8 mouse cellular contexts compared by ENCODE assay signal in genomic region chr2:156065099-156066041, GRCm38 (mm10). TPM values are rescaled to one million over a fixed set of nuclear protein-coding genes. Genes with fewer than 3 reads are reported as not detected.
A peak's percentile ranks its signal among the peaks of the same experiment; 100 is the strongest.
DNase-seq lines count a peak whose midpoint lies in the region; ATAC-seq lines count a peak whose summit lies in the region.

Spag4 (plus strand) TSS chr2:156065175.

- intact Hi-C loops in left cerebral cortex, postnatal 14 days (cut with DNase I) = no loop called here

- peaks cover 31% of the 10 kb centered on the region for H3K36me3 ChIP-seq in hindbrain, embryonic 12.5 days

- H3K9ac ChIP-seq in hindbrain, embryonic 12.5 days = peak within 1 kb of the TSS; percentile 74

- peak; percentile 90 for DNase-seq in ZHBTc4 (ENCODE audit: low read depth, low spot score)
- peak; percentile 64 for DNase-seq in cerebellum, adult 9-11 months
- DNase-seq in left cerebral cortex, postnatal 14 days (ENCODE audit: low spot score in 2 of 2) = peak; percentile 60 to 64
- peak; percentile 49 to 70 for DNase-seq in right cerebral cortex, adult 2 months (ENCODE audit: low spot score in 2 of 2)
- peak; percentile 61 to 79 for DNase-seq in urinary bladder, postnatal 4 days (ENCODE audit: low spot score in 2 of 2)

- H3K27ac ChIP-seq in hindbrain, embryonic 12.5 days = peak within 1 kb of the TSS; percentile 83

- under 1% methylated on average over 66 of the region's 81 CpGs for WGBS in hindbrain, embryonic 12.5 days

- H3K4me1 ChIP-seq in hindbrain, embryonic 12.5 days = peaks cover 15% of the 10 kb centered on the region

- H3K4me3 ChIP-seq in hindbrain, embryonic 12.5 days = peak within 1 kb of the TSS; percentile 61

- no peaks in the 10 kb centered on the region for H3K9me3 ChIP-seq in hindbrain, embryonic 12.5 days (replicated peaks)

- H3K27me3 ChIP-seq in hindbrain, embryonic 12.5 days = no peaks in the 10 kb centered on the region

- peak within 1 kb of the TSS; percentile 75 for H3K4me2 ChIP-seq in hindbrain, embryonic 12.5 days (replicated peaks)

- ATAC-seq in frontal cortex, adult (ENCODE audit: low TSS enrichment) = peak; percentile 55
- ATAC-seq in hindbrain, embryonic 12.5 days (ENCODE audit: low FRiP score) = peak; percentile 80
- peak; percentile 77 for ATAC-seq in megakaryocyte progenitor cell, adult 5-6 weeks (replicated peaks; ENCODE audit: poor library complexity)

RNA-seq across cellular contexts. Expression of gene Spag4, which starts in this region (rescaled TPM):
- 7.5 and 7.9 TPM in 2 replicates for polyA plus RNA-seq in hindbrain, embryonic 12.5 days (2016; fragmentation: Nextera tagmentation; extraction: Ambion mirVana)
- total RNA-seq in left cerebral cortex, postnatal 14 days (2021) = 1 to 10 TPM; 4.7 to 6.9 TPM
- 1.3 and 1.7 TPM in 2 replicates for total RNA-seq in megakaryocyte progenitor cell, adult 5-6 weeks (2015)
- 2.6 and 3.3 TPM in 2 replicates for total RNA-seq in megakaryocyte progenitor cell, adult 5-6 weeks (2017)

Comparison
In these comparisons a context has a peak if more than half of its experiments do, and no peak if none do; other contexts are left out.
1. Peak in every context shown above with its lines: DNase-seq, ATAC-seq, H3K4me3 ChIP-seq and H3K27ac ChIP-seq.